29 mouse cellular contexts compared by ENCODE assay signal in genomic region chr1:19912194-19912846, GRCm38 (mm10).
"Had no signal": no experiment of that assay in that cellular context is flagged by ENCODE, and none has a peak within 500 bp of the region (broad histone marks: within the 10 kb centered on the region; RNA-seq: fewer than 3 reads in every experiment).

No protein-coding gene starts in this region.

- H3K9me3 ChIP-seq: limb, embryonic 10.5 days; limb, embryonic 12.5 days; limb, embryonic 13.5 days; limb, embryonic 15.5 days; liver, embryonic 12.5 days; liver, embryonic 13.5 days; liver, embryonic 15.5 days; lung, embryonic 15.5 days; megakaryocyte, embryonic 14.5 days; midbrain, embryonic 15.5 days; neural tube, embryonic 12.5 days had no signal

- H3K4me2 ChIP-seq: limb, embryonic 12.5 days; limb, embryonic 13.5 days; limb, embryonic 15.5 days; liver, embryonic 11.5 days; liver, embryonic 12.5 days; liver, embryonic 13.5 days; liver, embryonic 15.5 days; lung, embryonic 14.5 days; lung, embryonic 15.5 days; midbrain, embryonic 15.5 days; neural tube, embryonic 12.5 days had no signal

- H3K36me3 ChIP-seq: limb, embryonic 10.5 days; limb, embryonic 12.5 days; limb, embryonic 13.5 days; limb, embryonic 15.5 days; liver, embryonic 12.5 days; liver, embryonic 13.5 days; liver, embryonic 15.5 days; lung, embryonic 15.5 days; midbrain, embryonic 15.5 days; neural tube, embryonic 12.5 days had no signal

- H3K27me3 ChIP-seq: limb, embryonic 12.5 days; limb, embryonic 13.5 days; limb, embryonic 15.5 days; liver, embryonic 12.5 days; liver, embryonic 13.5 days; liver, embryonic 15.5 days; lung, embryonic 15.5 days; megakaryocyte, embryonic 14.5 days; midbrain, embryonic 15.5 days; neural tube, embryonic 12.5 days had no signal

- H3K27ac ChIP-seq: left cerebral cortex, adult 2 months; limb, embryonic 10.5 days; limb, embryonic 12.5 days; limb, embryonic 13.5 days; limb, embryonic 15.5 days; liver, embryonic 12.5 days; liver, embryonic 13.5 days; liver, embryonic 14.5 days; liver, embryonic 15.5 days; lung, embryonic 15.5 days; macrophage; midbrain, embryonic 15.5 days; neural tube, embryonic 12.5 days had no signal

- H3K4me1 ChIP-seq: limb, embryonic 10.5 days; limb, embryonic 12.5 days; limb, embryonic 13.5 days; limb, embryonic 15.5 days; liver, embryonic 12.5 days; liver, embryonic 13.5 days; liver, embryonic 15.5 days; lung, embryonic 15.5 days; megakaryocyte, embryonic 14.5 days; midbrain, embryonic 15.5 days; neural tube, embryonic 12.5 days had no signal

- H3K9ac ChIP-seq: limb, embryonic 12.5 days; limb, embryonic 13.5 days; limb, embryonic 15.5 days; liver, embryonic 12.5 days; liver, embryonic 13.5 days; liver, embryonic 14.5 days; liver, embryonic 15.5 days; liver, postnatal 0 days; lung, embryonic 14.5 days; lung, embryonic 15.5 days; midbrain, embryonic 15.5 days; neural tube, embryonic 12.5 days had no signal

- H3K4me3 ChIP-seq: left cerebral cortex, adult 2 months; limb, embryonic 10.5 days; limb, embryonic 12.5 days; limb, embryonic 13.5 days; limb, embryonic 15.5 days; liver, embryonic 12.5 days; liver, embryonic 13.5 days; liver, embryonic 15.5 days; lung, embryonic 15.5 days; megakaryocyte, embryonic 14.5 days; midbrain, embryonic 15.5 days; myocyte; neural tube, embryonic 12.5 days had no signal

- DNase-seq: layer of hippocampus, postnatal 36 days; left cerebral cortex, postnatal 4 days; liver; liver, embryonic 13.5 days; liver, postnatal 0 days; lung, adult 18-20 months; lung, adult 2 months; lung, embryonic 14.5 days; lung, postnatal 10 days; lung, postnatal 14 days; lung, postnatal 36 days; lung, postnatal 4 days; midbrain, embryonic 14.5 days had no signal

- ATAC-seq: liver, embryonic 12.5 days; liver, postnatal 0 days; lung, postnatal 0 days; midbrain, embryonic 15.5 days had no signal
